Mouse (Mus musculus): ENCODE measurements around the gene Esrra. TPM values are rescaled to one million over a fixed set of nuclear protein-coding genes. Genes with fewer than 3 reads are reported as not detected.

The Esrra gene
- polyA plus RNA-seq (2012; rRNA removed), result 59.2 and 62.9 TPM in 2 replicates

GRCm38 (mm10) chr19:6921647-6922567, at the start of gene Esrra:
Gene Esrra (minus strand): TSS chr19:6921813.
- Histone ChIP-seq H3K27ac (ENCODE audit: insufficient read depth, low read length) (peak within 1 kb of the TSS; percentile 90), H3K4me3 (ENCODE audit: insufficient read depth, low read length) (peak within 1 kb of the TSS; percentile 43), H3K4me1 (ENCODE audit: control insufficient read depth, insufficient read depth, low read length) (peaks cover 6% of the 10 kb centered on the region; the same call in 1 of the 2 replicates)
- TF ChIP-seq CTCF (IDR thresholded peaks at IDR 0.05; ENCODE audit: extremely low read depth, insufficient read depth, low read length) (no peak), POLR2A (IDR thresholded peaks at IDR 0.05; ENCODE audit: extremely low read depth, insufficient read depth, low read length) (peak; percentile 68; the same call in 1 of the 2 replicates)

- no peak overlapping the region; the same call in 1 of the 2 replicates for H3K4me3 ChIP-seq (ENCODE audit: insufficient read depth, low read length)
- H3K4me1 ChIP-seq (ENCODE audit: control insufficient read depth, insufficient read depth, low read length), result no peaks in the 10 kb centered on the region
- TF ChIP-seq POLR2A (IDR thresholded peaks at IDR 0.05; ENCODE audit: extremely low read depth, insufficient read depth, low read length), result no peak
- TF ChIP-seq CTCF (IDR thresholded peaks at IDR 0.05; ENCODE audit: extremely low read depth, insufficient read depth, low read length), result no peak
- H3K27ac ChIP-seq (ENCODE audit: insufficient read depth, low read length), result no peak overlapping the region
Measured at GRCm38 (mm10) chr19:6970460-6971085, 49.0 kb upstream of the Esrra start.

GRCm38 (mm10) chr19:6969665-6970381, 48.2 kb upstream of the Esrra start:
- TF ChIP-seq CTCF (IDR thresholded peaks at IDR 0.05; ENCODE audit: extremely low read depth, insufficient read depth, low read length), result 0 out of 2 replicates have a peak, but pooled peaks have one; percentile 7
- TF ChIP-seq POLR2A (IDR thresholded peaks at IDR 0.05; ENCODE audit: extremely low read depth, insufficient read depth, low read length), result no peak
- Histone ChIP-seq H3K4me3 (ENCODE audit: insufficient read depth, low read length) (peak overlapping the region; percentile 19), H3K4me1 (ENCODE audit: control insufficient read depth, insufficient read depth, low read length) (no peaks in the 10 kb centered on the region), H3K27ac (ENCODE audit: insufficient read depth, low read length) (no peak overlapping the region)

GRCm38 (mm10) chr19:6969291-6969664, 47.7 kb upstream of the Esrra start:
- Histone ChIP-seq H3K27ac (ENCODE audit: insufficient read depth, low read length) (no peak overlapping the region), H3K4me3 (ENCODE audit: insufficient read depth, low read length) (peak overlapping the region; percentile 19), H3K4me1 (ENCODE audit: control insufficient read depth, insufficient read depth, low read length) (no peaks in the 10 kb centered on the region)
- TF ChIP-seq POLR2A (IDR thresholded peaks at IDR 0.05; ENCODE audit: extremely low read depth, insufficient read depth, low read length) (no peak), CTCF (IDR thresholded peaks at IDR 0.05; ENCODE audit: extremely low read depth, insufficient read depth, low read length) (no peak)

- Histone ChIP-seq H3K4me3 (ENCODE audit: insufficient read depth, low read length) (peak overlapping the region; percentile 19; the same call in 1 of the 2 replicates), H3K27ac (ENCODE audit: insufficient read depth, low read length) (no peak overlapping the region), H3K4me1 (ENCODE audit: control insufficient read depth, insufficient read depth, low read length) (no peaks in the 10 kb centered on the region)
- TF ChIP-seq POLR2A (IDR thresholded peaks at IDR 0.05; ENCODE audit: extremely low read depth, insufficient read depth, low read length) (no peak), CTCF (IDR thresholded peaks at IDR 0.05; ENCODE audit: extremely low read depth, insufficient read depth, low read length) (no peak)
Measured at GRCm38 (mm10) chr19:6968491-6969271, 47.1 kb upstream of the Esrra start.

- peaks cover 2% of the 10 kb centered on the region; the same call in 1 of the 2 replicates for H3K4me1 ChIP-seq (ENCODE audit: control insufficient read depth, insufficient read depth, low read length)
- H3K27ac ChIP-seq (ENCODE audit: insufficient read depth, low read length), result no peak overlapping the region
- H3K4me3 ChIP-seq (ENCODE audit: insufficient read depth, low read length), result no peak overlapping the region
- TF ChIP-seq CTCF (IDR thresholded peaks at IDR 0.05; ENCODE audit: extremely low read depth, insufficient read depth, low read length), result no peak
- TF ChIP-seq POLR2A (IDR thresholded peaks at IDR 0.05; ENCODE audit: extremely low read depth, insufficient read depth, low read length), result no peak
Measured at GRCm38 (mm10) chr19:6956461-6956860, 34.8 kb upstream of the Esrra start.

- H3K4me1 ChIP-seq (ENCODE audit: control insufficient read depth, insufficient read depth, low read length), result peaks cover 2% of the 10 kb centered on the region; the same call in 1 of the 2 replicates
- no peak for TF ChIP-seq POLR2A (IDR thresholded peaks at IDR 0.05; ENCODE audit: extremely low read depth, insufficient read depth, low read length)
- TF ChIP-seq CTCF (IDR thresholded peaks at IDR 0.05; ENCODE audit: extremely low read depth, insufficient read depth, low read length), result no peak
- H3K27ac ChIP-seq (ENCODE audit: insufficient read depth, low read length), result no peak overlapping the region
- H3K4me3 ChIP-seq (ENCODE audit: insufficient read depth, low read length), result no peak overlapping the region
Measured at GRCm38 (mm10) chr19:6955424-6955823, 33.8 kb upstream of the Esrra start.

GRCm38 (mm10) chr19:6954046-6954445, 32.4 kb upstream of the Esrra start:
- TF ChIP-seq CTCF (IDR thresholded peaks at IDR 0.05; ENCODE audit: extremely low read depth, insufficient read depth, low read length) (no peak), POLR2A (IDR thresholded peaks at IDR 0.05; ENCODE audit: extremely low read depth, insufficient read depth, low read length) (no peak)
- no peak overlapping the region for H3K4me3 ChIP-seq (ENCODE audit: insufficient read depth, low read length)
- H3K27ac ChIP-seq (ENCODE audit: insufficient read depth, low read length), result no peak overlapping the region
- peaks cover 2% of the 10 kb centered on the region; the same call in 1 of the 2 replicates for H3K4me1 ChIP-seq (ENCODE audit: control insufficient read depth, insufficient read depth, low read length)
